Mouse (Mus musculus) myocyte (in vitro differentiated cells): ENCODE results near the gene Lrmda.

Experiments
- MAX ChIP-seq: IDR thresholded peaks from one replicate; pipeline ENCODE4 v1.6.1; 2011; ENCODE audit warnings: low read depth, mild to moderate bottlenecking, control low read depth
- POLR2A ChIP-seq: IDR thresholded peaks from one replicate; pipeline ENCODE4 v1.6.1; 2011; ENCODE audit warnings: low read depth, mild to moderate bottlenecking, control low read depth, moderate library complexity; ENCODE audit not compliant: insufficient read length
- POLR2AphosphoS2 ChIP-seq: IDR thresholded peaks from one replicate; pipeline ENCODE4 v1.6.1; 2011; ENCODE audit warnings: low read depth, control low read depth; ENCODE audit not compliant: insufficient read length
- USF1 ChIP-seq: IDR thresholded peaks from one replicate; pipeline ENCODE4 v1.6.1; 2011; ENCODE audit warnings: low read depth, mild to moderate bottlenecking, control low read depth, moderate library complexity

DNA sequence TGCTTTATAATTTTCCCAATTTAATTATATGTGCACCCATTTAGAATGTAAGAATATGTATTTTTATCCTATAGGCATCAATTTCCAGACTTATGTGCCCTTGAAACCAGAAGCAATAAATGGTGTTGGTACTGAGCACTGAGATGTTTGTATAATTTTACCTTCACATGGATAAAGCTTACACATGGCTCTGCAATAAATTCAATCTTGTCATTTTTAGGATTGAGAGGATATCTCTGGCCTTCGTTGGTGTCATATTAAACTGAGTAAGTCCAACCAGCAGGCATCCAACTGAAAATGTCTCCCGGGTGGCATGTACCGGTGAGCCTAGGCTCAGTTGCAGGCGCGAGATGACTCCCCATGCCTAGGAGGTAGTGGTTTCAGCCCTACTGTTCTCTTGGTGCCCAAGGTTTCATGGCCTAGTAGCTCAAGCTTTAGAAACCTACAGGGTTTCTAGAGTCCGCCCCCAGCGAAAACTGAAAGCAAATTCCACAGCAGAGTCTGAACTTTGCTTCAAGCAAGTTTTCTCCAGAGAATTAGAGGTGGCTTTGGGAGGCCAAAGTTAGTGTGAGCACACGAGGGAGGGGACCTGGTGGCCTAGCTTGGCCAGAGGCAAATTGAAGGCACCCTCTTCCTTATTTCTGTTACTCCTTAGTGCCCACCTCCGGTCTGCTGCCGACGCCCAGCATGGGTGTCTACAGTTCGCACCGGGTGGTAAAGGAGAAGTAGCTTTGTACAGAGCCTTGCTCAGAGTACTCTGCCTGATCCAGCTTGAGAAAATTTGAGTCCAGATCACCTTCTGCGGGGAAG lies 26.1 kb upstream of the Lrmda start:
- TF ChIP-seq MAX (no peak), POLR2AphosphoS2 (no peak), POLR2A (no peak), USF1 (no peak)
